Mouse (Mus musculus) lung, postnatal 14 days (tissue): Measurements from ENCODE around the gene Lpar2.
A peak's percentile ranks its signal among the peaks of the same experiment; 100 is the strongest.

Source experiments
- DNase-seq: peaks from one replicate; pipeline ENCODE4 v3.0.0; 2021

The Lpar2 gene

GRCm38 (mm10) chr8:69870907-69871306 lies 48.7 kb downstream of the Lpar2 start:
- DNase-seq, result no peak

GRCm38 (mm10) chr8:69874155-69874554 lies 51.9 kb downstream of the Lpar2 start:
- DNase-seq, result peak; percentile 74

GRCm38 (mm10) chr8:69874654-69875053 lies 52.4 kb downstream of the Lpar2 start:
- DNase-seq, result no peak

GRCm38 (mm10) chr8:69876097-69876496 lies 53.9 kb downstream of the Lpar2 start:
- no peak for DNase-seq

GRCm38 (mm10) chr8:69876967-69877366 lies 54.7 kb downstream of the Lpar2 start:
- DNase-seq, result no peak

- no peak for DNase-seq
Observed at GRCm38 (mm10) chr8:69877396-69877795, 55.2 kb downstream of the Lpar2 start.

- DNase-seq, result no peak
Observed at GRCm38 (mm10) chr8:69877992-69878391, 55.8 kb downstream of the Lpar2 start.

- no peak for DNase-seq
Observed at GRCm38 (mm10) chr8:69879678-69880077, 57.4 kb downstream of the Lpar2 start.
